Mouse (Mus musculus) induced T-regulatory cell, adult 2 months (primary cell): ENCODE measurements around the gene Samd10.

Source experiments
- DNase-seq: peaks from one replicate; pipeline ENCODE4 v3.0.0-alpha.2; 2012; ENCODE audit warnings: low read depth

Samd10 gene

DNA sequence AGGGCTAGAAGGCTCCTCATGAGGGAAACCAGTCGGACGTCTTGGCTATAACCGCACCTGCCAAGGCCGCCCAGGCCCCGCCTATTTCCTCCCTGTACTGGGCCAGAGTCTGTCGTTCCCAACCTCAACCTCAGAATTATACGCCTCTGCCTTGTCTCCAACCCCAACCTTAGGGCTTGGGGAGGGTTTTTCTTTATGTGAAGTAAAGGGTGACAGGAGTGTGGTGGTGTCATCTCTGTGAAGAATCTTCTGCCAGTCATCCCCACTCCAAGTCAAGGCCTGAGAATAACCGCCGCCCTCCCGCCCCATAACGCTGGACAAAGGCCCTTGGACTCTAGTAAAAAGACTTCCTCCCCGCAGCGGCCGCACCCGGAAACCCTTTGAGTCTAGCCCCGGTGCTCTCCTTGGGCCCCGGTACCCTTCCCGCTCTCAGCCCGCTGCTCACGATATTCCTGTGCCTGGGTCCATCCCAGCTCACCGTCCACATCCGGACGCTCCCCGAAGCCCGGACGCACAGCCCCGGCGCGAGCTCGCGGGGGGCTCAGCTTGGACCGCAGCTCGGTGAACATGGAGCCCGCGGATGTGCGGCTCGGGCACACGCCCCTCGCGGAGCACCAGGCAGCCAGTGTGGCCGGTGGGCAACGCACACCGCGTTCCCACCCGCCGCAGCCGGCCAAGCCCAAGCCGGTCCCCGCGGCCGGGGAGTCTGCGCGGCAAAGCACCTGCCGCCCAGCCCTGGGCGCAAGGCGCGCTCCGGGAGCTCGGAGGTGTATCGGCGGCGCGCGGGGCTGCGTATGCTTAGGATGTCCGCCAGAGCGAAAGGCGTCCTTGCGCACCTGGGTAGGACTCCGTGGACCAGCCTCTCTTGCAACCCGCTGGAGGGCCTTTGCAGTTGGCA is at the start of gene Samd10:
Gene Samd10, minus strand, starts transcription at position 759 of the 898 bp plus-strand sequence.
- DNase-seq: peak; percentile 82

DNA sequence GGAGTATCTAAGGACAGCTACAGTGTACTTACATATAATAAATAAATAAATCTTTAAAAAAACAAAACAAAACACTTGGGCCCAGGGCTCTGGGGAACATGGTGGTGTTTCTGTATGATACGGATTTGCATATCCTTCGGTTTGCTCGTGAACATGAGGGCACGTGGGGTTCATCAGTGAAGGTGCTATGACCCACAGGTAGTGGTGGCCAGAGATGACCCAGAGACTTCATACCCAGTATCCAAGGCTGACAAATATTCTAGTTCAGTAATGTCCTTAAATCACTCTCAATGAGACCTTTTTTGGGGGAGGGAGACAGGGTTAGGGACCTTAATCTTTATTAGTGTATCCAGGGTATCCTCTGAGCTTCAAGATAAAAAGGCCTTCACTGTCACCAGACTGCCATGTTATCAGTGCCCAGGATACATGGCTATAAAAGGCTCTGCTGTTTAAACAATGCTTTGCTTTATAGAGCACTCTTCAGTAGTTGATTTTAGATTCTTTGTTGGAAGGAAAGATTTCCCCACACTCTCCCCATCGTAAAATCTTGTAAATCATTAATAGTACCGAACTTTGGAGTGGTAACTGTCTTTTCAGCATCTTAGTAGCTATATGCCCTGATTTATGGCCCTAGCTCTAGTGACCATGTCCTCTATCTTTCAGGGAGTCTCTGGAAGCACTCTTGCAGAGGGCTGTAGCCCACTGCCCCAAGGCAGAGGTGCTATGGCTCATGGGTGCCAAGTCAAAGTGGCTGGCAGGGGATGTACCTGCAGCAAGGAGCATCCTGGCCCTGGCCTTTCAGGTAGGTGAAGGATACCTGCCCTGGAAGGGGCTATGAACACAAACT is 47.8 kb upstream of the Samd10 start:
- DNase-seq: no peak

DNA sequence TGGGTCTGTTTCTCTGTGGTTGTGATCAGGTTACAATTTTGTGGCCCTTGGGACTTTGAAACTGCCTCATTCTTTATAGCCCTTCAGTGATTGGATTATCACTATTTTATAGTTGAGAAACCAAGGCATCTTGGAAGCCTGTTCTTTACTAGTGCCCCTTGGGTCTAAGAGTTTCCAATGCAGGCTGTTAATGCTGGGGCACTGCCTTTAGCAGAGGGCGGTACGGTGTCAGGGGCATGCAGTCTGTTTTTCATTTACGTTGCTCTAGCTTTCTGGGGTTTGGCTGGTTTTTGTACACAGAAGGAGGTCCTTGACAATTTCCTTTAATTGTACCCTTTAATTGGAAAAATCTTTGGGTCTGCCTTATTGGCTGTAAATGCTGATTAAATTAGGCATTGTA is 46.7 kb upstream of the Samd10 start:
- no peak for DNase-seq

DNA sequence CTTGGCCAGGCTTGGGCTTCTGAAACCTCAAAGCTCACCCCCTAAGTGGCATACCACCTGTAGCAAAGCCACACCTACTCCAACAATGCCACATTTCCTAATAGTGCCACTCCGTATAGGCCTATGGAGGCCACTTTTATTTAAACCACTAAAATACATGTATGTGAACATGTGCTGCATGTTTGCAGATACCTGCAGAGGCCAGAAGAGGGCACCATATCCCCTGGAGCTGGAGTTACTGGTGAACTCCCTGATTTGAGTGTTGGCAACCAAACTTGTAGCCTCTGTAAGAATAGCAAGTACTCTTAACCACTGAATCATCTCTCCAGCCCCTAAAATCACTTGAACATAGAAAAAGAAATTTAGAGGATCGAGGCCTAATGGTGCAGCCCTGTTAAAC is 45.3 kb upstream of the Samd10 start:
- peak; percentile 67 for DNase-seq

DNA sequence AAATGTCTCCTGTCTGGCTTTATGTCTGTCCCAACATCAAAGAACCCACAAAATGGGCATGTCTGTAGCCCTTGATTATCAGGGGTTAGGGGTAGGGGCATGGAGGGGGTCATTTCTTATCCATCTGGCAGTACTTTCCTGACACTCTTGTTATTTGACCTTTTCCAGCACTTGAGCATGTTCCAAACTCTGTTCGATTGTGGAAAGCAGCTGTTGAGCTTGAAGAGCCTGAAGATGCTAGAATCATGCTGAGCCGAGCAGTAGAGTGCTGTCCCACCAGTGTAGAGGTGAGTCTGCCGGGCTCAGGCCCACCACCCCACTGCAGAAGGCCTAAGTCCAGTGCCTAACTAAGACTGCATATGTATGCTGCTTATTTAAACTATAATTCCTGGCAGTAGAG is 36.9 kb upstream of the Samd10 start:
- no peak for DNase-seq

DNA sequence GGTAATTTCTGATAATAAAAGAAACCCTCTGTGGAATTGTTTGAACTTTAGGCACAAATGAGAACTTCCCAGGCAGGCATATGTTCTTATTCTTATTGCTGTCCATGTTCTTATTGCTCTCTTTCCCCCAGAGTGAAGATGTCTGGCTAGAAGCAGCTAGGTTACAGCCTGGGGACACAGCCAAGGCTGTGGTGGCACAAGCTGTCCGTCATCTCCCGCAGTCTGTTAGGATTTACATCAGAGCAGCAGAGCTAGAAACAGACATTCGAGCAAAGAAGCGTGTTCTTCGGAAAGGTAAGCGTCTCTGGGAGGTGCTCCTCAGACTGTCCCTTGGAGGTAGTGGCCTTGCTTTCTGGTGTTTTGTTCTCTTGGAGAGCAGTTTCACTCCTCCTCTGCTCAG is 33.6 kb upstream of the Samd10 start:
- DNase-seq: no peak

DNA sequence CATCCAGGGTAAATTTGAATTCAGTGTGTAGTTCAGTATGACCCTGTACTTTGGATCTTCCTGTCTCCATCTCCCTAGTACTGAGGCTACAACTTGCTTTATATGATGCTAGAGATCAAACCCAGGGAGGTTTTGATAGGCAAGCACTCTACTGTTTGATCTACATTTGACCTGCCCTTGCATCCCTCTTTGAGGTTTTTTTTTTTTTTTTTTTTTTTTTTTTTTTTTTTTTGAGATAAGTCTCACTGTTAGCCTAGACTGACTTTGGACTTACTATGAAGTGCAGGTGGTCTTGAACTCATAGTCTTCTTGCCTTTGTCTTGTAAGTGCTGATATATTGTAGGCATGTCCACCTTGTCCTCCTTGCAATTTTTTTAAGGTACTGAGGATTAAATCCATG is 29.5 kb upstream of the Samd10 start:
- no peak for DNase-seq

DNA sequence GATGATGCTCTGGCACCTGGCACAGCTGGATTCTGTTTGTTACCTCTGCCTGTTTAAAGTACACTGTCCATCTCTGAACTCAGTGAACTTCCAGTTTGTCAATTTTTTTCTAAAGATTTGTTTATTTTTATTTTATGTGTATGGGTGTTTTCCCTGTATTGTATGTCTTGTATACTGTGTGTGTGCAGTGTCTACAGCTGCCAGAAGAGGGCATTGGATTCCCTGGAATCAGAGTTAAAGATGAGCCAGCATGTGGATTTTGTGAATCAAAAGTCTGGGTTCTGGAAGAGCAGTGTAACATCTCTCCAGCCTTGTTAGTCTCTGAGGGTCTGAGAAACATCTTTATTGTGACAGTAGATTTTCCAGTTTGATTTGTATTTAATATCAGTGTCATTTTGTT is 24.4 kb upstream of the Samd10 start:
- DNase-seq: peak; percentile 36

GRCm38 (mm10) chr2:181618761-181619495 is 19.9 kb upstream of the Samd10 start:
- no peak for DNase-seq

DNA sequence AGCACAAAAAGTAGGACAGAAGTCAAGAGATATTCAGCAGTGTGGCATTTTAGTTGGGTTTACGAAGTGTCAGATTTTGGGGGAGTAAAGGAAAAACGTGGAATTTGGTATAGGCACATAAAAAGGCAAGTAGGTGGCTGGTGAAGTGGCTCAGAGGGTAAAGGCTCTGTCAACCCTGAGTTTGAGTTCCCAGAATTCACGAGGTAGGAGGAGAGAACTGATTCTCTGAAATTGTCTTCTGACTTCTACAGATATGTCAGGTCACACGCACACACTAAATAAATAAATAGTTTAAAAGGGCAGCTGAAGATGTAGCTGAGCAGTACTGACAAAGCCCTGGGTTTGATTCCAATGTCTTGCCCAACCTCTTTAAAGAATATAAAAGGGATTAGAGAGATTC is 3.4 kb upstream of the Samd10 start:
- no peak for DNase-seq

GRCm38 (mm10) chr2:181601751-181602145 is 2.7 kb upstream of the Samd10 start:
- peak; percentile 50 for DNase-seq

GRCm38 (mm10) chr2:181600828-181601750 is 2.1 kb upstream of the Samd10 start:
- peak; percentile 99 for DNase-seq

- DNase-seq: peak; percentile 26
These were observed 1.3 kb upstream of the Samd10 start for GRCm38 (mm10) chr2:181600226-181600758.

DNA sequence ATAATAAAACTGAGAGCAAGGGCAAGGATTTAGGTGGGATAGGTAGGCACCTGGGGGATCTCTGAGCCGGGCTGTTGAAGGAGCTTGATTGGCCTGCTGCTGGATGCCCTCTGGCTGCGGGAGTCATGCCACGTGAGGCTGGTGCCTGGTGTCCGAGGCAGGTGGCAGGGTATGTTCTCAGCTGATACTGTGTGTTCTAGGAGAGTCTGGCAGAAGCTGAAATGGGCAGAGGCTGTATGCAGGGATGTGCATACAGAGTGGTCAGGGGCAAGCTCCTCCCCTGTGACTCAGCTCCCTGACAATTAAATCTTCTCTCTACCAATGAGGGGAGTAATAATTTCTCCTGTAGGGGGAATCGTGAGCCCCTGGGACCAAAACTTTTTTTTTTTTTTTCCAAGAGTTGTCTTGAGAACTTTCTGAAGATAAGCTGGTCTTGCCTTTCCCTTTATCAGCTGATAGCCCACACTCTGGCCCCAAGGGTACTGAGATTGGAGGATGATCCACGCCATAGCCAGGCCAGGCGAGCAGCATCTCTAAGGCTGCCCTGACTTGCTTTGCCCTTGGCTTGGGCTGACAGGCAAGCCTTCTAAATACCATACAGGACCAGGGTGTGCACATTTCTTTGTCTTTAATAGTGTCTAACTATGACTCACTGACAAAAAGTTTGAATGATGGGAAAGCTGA is 1.5 kb downstream of the Samd10 start:
- DNase-seq: peak; percentile 36

- DNase-seq: no peak
These were observed 2.6 kb downstream of the Samd10 start for GRCm38 (mm10) chr2:181596221-181596960.

- peak; percentile 69 for DNase-seq
These were observed 3.9 kb downstream of the Samd10 start for GRCm38 (mm10) chr2:181594946-181595696.

- peak; percentile 28 for DNase-seq
These were observed 5.1 kb downstream of the Samd10 start for GRCm38 (mm10) chr2:181593937-181594336.

GRCm38 (mm10) chr2:181593042-181593421 is 6.0 kb downstream of the Samd10 start:
- peak; percentile 48 for DNase-seq
